Mouse (Mus musculus) neural tube, embryonic 13.5 days (tissue): ENCODE measurements around the gene Calhm2. TPM values are rescaled to one million over a fixed set of nuclear protein-coding genes. Genes with fewer than 3 reads are reported as not detected.
A peak's percentile ranks its signal among the peaks of the same experiment; 100 is the strongest.
"Not testable (repeated sequence)": the region's sequence is repeated elsewhere in the genome, so short reads cannot be mapped to it uniquely, and the experiment has no call there.

Experiments
- ATAC-seq: fragments of 200-750 bp; cut with Nextera tagmentation; 2 replicates; pipeline ENCODE4 v1.8.0; 2017; ENCODE audit warnings: low read depth, mild to moderate bottlenecking, moderate TSS enrichment, moderate library complexity
- H3K27ac ChIP-seq: fragments of 300-500 bp; sonication (generic); replicated peaks from 2 replicates; pipeline ENCODE4 v1.5.1; 2015; ENCODE audit warnings: moderate library complexity, mild to moderate bottlenecking, inconsistent platforms
- H3K27me3 ChIP-seq: fragments of 300-500 bp; sonication (generic); 2 replicates; pipeline ENCODE4 v1.6.1; 2015; ENCODE audit warnings: mild to moderate bottlenecking, inconsistent platforms
- H3K36me3 ChIP-seq: fragments of 300-500 bp; sonication (generic); 2 replicates; pipeline ENCODE4 v1.6.1; 2015; ENCODE audit warnings: mild to moderate bottlenecking, inconsistent platforms
- H3K4me1 ChIP-seq: fragments of 300-500 bp; sonication (generic); replicated peaks from 2 replicates; pipeline ENCODE4 v1.6.1; 2015; ENCODE audit warnings: inconsistent platforms
- H3K4me2 ChIP-seq: fragments of 300-500 bp; sonication (generic); 2 replicates; pipeline ENCODE4 v1.6.1; 2015; ENCODE audit warnings: inconsistent platforms, mild to moderate bottlenecking, moderate library complexity
- H3K4me3 ChIP-seq: fragments of 300-500 bp; sonication (generic); 2 replicates; pipeline ENCODE4 v1.5.1; 2015; ENCODE audit warnings: mild to moderate bottlenecking, inconsistent platforms
- H3K9ac ChIP-seq: fragments of 300-500 bp; sonication (generic); 2 replicates; pipeline ENCODE4 v1.6.1; 2015; ENCODE audit warnings: moderate library complexity, mild to moderate bottlenecking, inconsistent platforms
- H3K9me3 ChIP-seq: fragments of 300-500 bp; sonication (generic); 2 replicates; pipeline ENCODE4 v1.6.1; 2016; ENCODE audit warnings: inconsistent platforms
- WGBS: fragments of 180-500 bp; shearing (Covaris S2); methylation state at CpG from one replicate; pipeline ENCODE4 v1.1.7; 2015; 5-methylcytosine and 5-hydroxymethylcytosine counted together
- polyA plus RNA-seq: library from polyadenylated mRNA; unstranded; fragments of >200 nt; fragmentation: Nextera tagmentation; extraction: Ambion mirVana; gene quantifications from 2 replicates; pipeline ENCODE4 v1.2.1, GENCODE M21; 2015

Gene Calhm2
- polyA plus RNA-seq, 1 experiment from 2014 or later: 1.6 TPM

- Histone ChIP-seq H3K27me3 (peaks cover 19% of the 10 kb centered on the region; the same call in 1 of the 2 replicates), H3K36me3 (no peaks in the 10 kb centered on the region), H3K9me3 (no peaks in the 10 kb centered on the region), H3K4me1 (peaks cover 8% of the 10 kb centered on the region; the same call in 1 of the 2 replicates), H3K27ac (no peak overlapping the region), H3K4me3 (no peak overlapping the region), H3K9ac (no peak overlapping the region), H3K4me2 (no peak overlapping the region)
- WGBS: 76% methylated on average over 5 of the region's 5 CpGs
- no peak for ATAC-seq
Observed at GRCm38 (mm10) chr19:47148267-47148847, 10.3 kb upstream of the Calhm2 start.

- Histone ChIP-seq H3K27me3 (0 out of 2 replicates have a peak, but pooled peaks cover 2% of the 10 kb centered on the region), H3K4me2 (no peak within 1 kb of the TSS), H3K27ac (no peak within 1 kb of the TSS), H3K4me1 (no peaks in the 10 kb centered on the region), H3K9me3 (no peaks in the 10 kb centered on the region), H3K9ac (no peak within 1 kb of the TSS), H3K4me3 (no peak within 1 kb of the TSS), H3K36me3 (no peaks in the 10 kb centered on the region)
- WGBS: 95% methylated on average over 6 of the region's 6 CpGs
- ATAC-seq: no peak
Observed at GRCm38 (mm10) chr19:47144154-47144553, 6.1 kb upstream of the Calhm2 start, which contains the start of gene Calhm1. Calhm1 (minus strand) TSS chr19:47144254.

GRCm38 (mm10) chr19:47142438-47142837 lies 4.3 kb upstream of the Calhm2 start:
- Histone ChIP-seq H3K4me1 (peaks cover 12% of the 10 kb centered on the region), H3K4me3 (no peak overlapping the region), H3K36me3 (no peaks in the 10 kb centered on the region), H3K27me3 (peaks cover 11% of the 10 kb centered on the region), H3K9me3 (no peaks in the 10 kb centered on the region), H3K9ac (no peak overlapping the region), H3K4me2 (no peak overlapping the region), H3K27ac (no peak overlapping the region)
- ATAC-seq: no peak
- 78% methylated on average over 6 of the region's 6 CpGs for WGBS

- not testable (repeated sequence) for H3K9ac ChIP-seq, H3K4me2 ChIP-seq, ATAC-seq, H3K9me3 ChIP-seq, H3K27ac ChIP-seq, H3K36me3 ChIP-seq, H3K4me3 ChIP-seq
- H3K27me3 ChIP-seq: peaks cover 11% of the 10 kb centered on the region
- peaks cover 21% of the 10 kb centered on the region for H3K4me1 ChIP-seq
- WGBS: 32% methylated on average over 7 of the region's 7 CpGs
Observed at GRCm38 (mm10) chr19:47139611-47140010, 1.5 kb upstream of the Calhm2 start.

- 52% methylated on average over 6 of the region's 6 CpGs for WGBS
- ATAC-seq: no peak
- H3K27ac ChIP-seq: no peak overlapping the region
- H3K9me3 ChIP-seq: no peaks in the 10 kb centered on the region
- H3K36me3 ChIP-seq: peaks cover 13% of the 10 kb centered on the region; the same call in 1 of the 2 replicates
- H3K9ac ChIP-seq: peak overlapping the region; percentile 62
- peak overlapping the region; percentile 49 for H3K4me2 ChIP-seq
- peak overlapping the region; percentile 30 for H3K4me3 ChIP-seq
- peaks cover 11% of the 10 kb centered on the region for H3K27me3 ChIP-seq
- peaks cover 21% of the 10 kb centered on the region for H3K4me1 ChIP-seq
Observed at GRCm38 (mm10) chr19:47137051-47137581, 978 bp downstream of the Calhm2 start.

GRCm38 (mm10) chr19:47136170-47136569 lies 1.9 kb downstream of the Calhm2 start:
- peaks cover 21% of the 10 kb centered on the region for H3K4me1 ChIP-seq
- no peak overlapping the region for H3K4me3 ChIP-seq
- H3K9me3 ChIP-seq: no peaks in the 10 kb centered on the region
- peaks cover 11% of the 10 kb centered on the region for H3K27me3 ChIP-seq
- WGBS: 82% methylated on average over 5 of the region's 5 CpGs
- no peak overlapping the region for H3K27ac ChIP-seq
- ATAC-seq: no peak
- H3K4me2 ChIP-seq: no peak overlapping the region
- peaks cover 23% of the 10 kb centered on the region for H3K36me3 ChIP-seq
- no peak overlapping the region for H3K9ac ChIP-seq

- WGBS: 90% methylated on average over 17 of the region's 17 CpGs
- peaks cover 11% of the 10 kb centered on the region for H3K27me3 ChIP-seq
- H3K9me3 ChIP-seq: no peaks in the 10 kb centered on the region
- H3K9ac ChIP-seq: no peak overlapping the region
- no peak overlapping the region for H3K27ac ChIP-seq
- ATAC-seq: no peak
- H3K4me3 ChIP-seq: no peak overlapping the region
- H3K4me2 ChIP-seq: no peak overlapping the region
- peaks cover 21% of the 10 kb centered on the region for H3K4me1 ChIP-seq
- H3K36me3 ChIP-seq: peaks cover 29% of the 10 kb centered on the region
Observed at GRCm38 (mm10) chr19:47135568-47135967, 2.5 kb downstream of the Calhm2 start.

- H3K36me3 ChIP-seq: peaks cover 53% of the 10 kb centered on the region
- H3K4me2 ChIP-seq: no peak overlapping the region
- no peaks in the 10 kb centered on the region for H3K9me3 ChIP-seq
- H3K4me3 ChIP-seq: no peak overlapping the region
- H3K27me3 ChIP-seq: no peaks in the 10 kb centered on the region
- H3K4me1 ChIP-seq: peaks cover 16% of the 10 kb centered on the region
- no peak overlapping the region for H3K27ac ChIP-seq
- no peak overlapping the region for H3K9ac ChIP-seq
- WGBS: 94% methylated on average over 7 of the region's 7 CpGs
- no peak for ATAC-seq
Observed at GRCm38 (mm10) chr19:47133161-47133560, 4.9 kb downstream of the Calhm2 start.

GRCm38 (mm10) chr19:47130551-47131125 lies 7.5 kb downstream of the Calhm2 start:
- Histone ChIP-seq H3K4me2 (no peak overlapping the region), H3K9me3 (no peaks in the 10 kb centered on the region), H3K27me3 (no peaks in the 10 kb centered on the region), H3K4me3 (no peak overlapping the region), H3K4me1 (no peaks in the 10 kb centered on the region), H3K27ac (no peak overlapping the region), H3K9ac (no peak overlapping the region), H3K36me3 (peaks cover 78% of the 10 kb centered on the region)
- no peak for ATAC-seq
- WGBS: 95% methylated on average over 15 of the region's 15 CpGs

GRCm38 (mm10) chr19:47128835-47129234 lies 9.3 kb downstream of the Calhm2 start:
- Histone ChIP-seq H3K4me3 (no peak overlapping the region), H3K9me3 (no peaks in the 10 kb centered on the region), H3K9ac (no peak overlapping the region), H3K36me3 (peaks cover 96% of the 10 kb centered on the region), H3K4me2 (no peak overlapping the region), H3K27ac (no peak overlapping the region), H3K4me1 (no peaks in the 10 kb centered on the region), H3K27me3 (no peaks in the 10 kb centered on the region)
- WGBS: 91% methylated on average over 11 of the region's 11 CpGs
- ATAC-seq: no peak

GRCm38 (mm10) chr19:47128164-47128563 lies 9.9 kb downstream of the Calhm2 start:
- Histone ChIP-seq H3K4me2 (no peak overlapping the region), H3K27ac (no peak overlapping the region), H3K27me3 (no peaks in the 10 kb centered on the region), H3K9me3 (no peaks in the 10 kb centered on the region), H3K9ac (no peak overlapping the region), H3K4me1 (no peaks in the 10 kb centered on the region), H3K4me3 (no peak overlapping the region), H3K36me3 (peaks cover 94% of the 10 kb centered on the region)
- WGBS: 98% methylated on average over 10 of the region's 10 CpGs
- ATAC-seq: no peak

GRCm38 (mm10) chr19:47122802-47123201 lies 15.3 kb downstream of the Calhm2 start:
- Histone ChIP-seq H3K27me3 (no peaks in the 10 kb centered on the region), H3K9ac (no peak overlapping the region), H3K36me3 (peaks cover 77% of the 10 kb centered on the region), H3K4me3 (no peak overlapping the region), H3K9me3 (no peaks in the 10 kb centered on the region), H3K4me1 (no peaks in the 10 kb centered on the region), H3K4me2 (no peak overlapping the region), H3K27ac (no peak overlapping the region)
- no peak for ATAC-seq
- 29% methylated on average over 2 of the region's 2 CpGs for WGBS
